Mouse (Mus musculus): ENCODE results near the gene Srrd.

GRCm38 (mm10) chr5:112291866-112292265 is 51.0 kb downstream of the Srrd start:
- TF ChIP-seq CTCF (IDR thresholded peaks at IDR 0.05; ENCODE audit: low read depth, low read length) = no peak
- TF ChIP-seq POLR2A (IDR thresholded peaks at IDR 0.05; ENCODE audit: borderline replicate concordance, low read depth, low read length) = no peak
